In genomic region chr4:63958601-63959000, GRCm38 (mm10) we compare ENCODE assay signal across 17 mouse cellular contexts.
DNase-seq lines count a peak whose midpoint lies in the region; TF ChIP-seq lines count a peak whose summit lies in the region.
"Had no signal": no experiment of that assay in that cellular context is flagged by ENCODE, and none has a peak within 500 bp of the region (broad histone marks: within the 10 kb centered on the region; RNA-seq: fewer than 3 reads in every experiment).

No protein-coding gene starts in this region.

- no peaks in the 10 kb centered on the region for H3K27me3 ChIP-seq in kidney, adult 2 months (replicated peaks; ENCODE audit: control insufficient read depth, insufficient read depth, low read length)
- no peaks in the 10 kb centered on the region for H3K27me3 ChIP-seq in small intestine, adult 2 months (ENCODE audit: control insufficient read depth, insufficient read depth, low read length)
- H3K27me3 ChIP-seq: forebrain, embryonic 13.5 days; heart, embryonic 15.5 days; midbrain, embryonic 13.5 days; neural tube, embryonic 12.5 days had no signal

- TF ChIP-seq CTCF in kidney, adult 2 months (conservative IDR thresholded peaks at IDR 0.05; ENCODE audit: insufficient read depth, insufficient read length, low read depth, low read length), result no peak
- no peak for TF ChIP-seq CTCF in small intestine, adult 2 months (IDR thresholded peaks at IDR 0.05; ENCODE audit: extremely low read depth, insufficient read length, insufficient replicate concordance, low read depth, low read length)

- H3K4me3 ChIP-seq in kidney, adult 2 months (ENCODE audit: insufficient read depth, low read depth, low read length), result no peak overlapping the region
- H3K4me3 ChIP-seq in small intestine, adult 2 months (ENCODE audit: low read depth, low read length), result no peak overlapping the region
- H3K4me3 ChIP-seq: forebrain, embryonic 13.5 days; heart, embryonic 15.5 days; midbrain, embryonic 13.5 days; neural tube, embryonic 12.5 days had no signal

- H3K4me1 ChIP-seq in kidney, adult 2 months (ENCODE audit: control insufficient read depth, insufficient read depth, low read length), result no peaks in the 10 kb centered on the region
- H3K4me1 ChIP-seq in small intestine, adult 2 months (ENCODE audit: control insufficient read depth, insufficient read depth, insufficient read length, low read length), result no peaks in the 10 kb centered on the region
- H3K4me1 ChIP-seq: forebrain, embryonic 13.5 days; heart, embryonic 15.5 days; midbrain, embryonic 13.5 days; neural tube, embryonic 12.5 days had no signal

- TF ChIP-seq POLR2A in kidney, adult 2 months (IDR thresholded peaks at IDR 0.05; ENCODE audit: low read depth, low read length), result no peak
- TF ChIP-seq POLR2A in small intestine, adult 2 months (IDR thresholded peaks at IDR 0.05; ENCODE audit: low read depth, low read length), result no peak

- no peaks in the 10 kb centered on the region for H3K36me3 ChIP-seq in kidney, adult 2 months (ENCODE audit: control insufficient read depth, insufficient read depth, low read length)
- no peaks in the 10 kb centered on the region for H3K36me3 ChIP-seq in small intestine, adult 2 months (ENCODE audit: control insufficient read depth, insufficient read depth, low read length)
- H3K36me3 ChIP-seq: heart, embryonic 15.5 days; midbrain, embryonic 13.5 days; neural tube, embryonic 12.5 days had no signal

- DNase-seq in kidney, postnatal 4 days, result peak; percentile 13 to 28
- no peak for DNase-seq in kidney, adult 2 months
- peak; percentile 75 for DNase-seq in 3T3-L1 (ENCODE audit: low read depth, low spot score)
- DNase-seq in Muller cell, postnatal 12 days (ENCODE audit: inconsistent ontology term), result peak; percentile 75
- no peak for DNase-seq in embryo, embryonic 10.5 days (ENCODE audit: low spot score)
- DNase-seq in layer of hippocampus, postnatal 36 days, result no peak
- DNase-seq: adrenal gland, postnatal 14 days; cerebellum, adult 9-11 months; heart, adult 18-20 months; heart, postnatal 4 days; kidney, adult 11 months; spleen, adult 18-20 months had no signal

- H3K27ac ChIP-seq in kidney, adult 2 months (ENCODE audit: insufficient read depth, low read depth, low read length), result no peak overlapping the region
- peak overlapping the region; percentile 67 for H3K27ac ChIP-seq in small intestine, adult 2 months (ENCODE audit: insufficient read depth, low read depth, low read length)
- H3K27ac ChIP-seq: forebrain, embryonic 13.5 days; heart, embryonic 15.5 days; midbrain, embryonic 13.5 days; neural tube, embryonic 12.5 days had no signal

- 77% methylated on average over 4 of the region's 4 CpGs for WGBS in kidney, adult 2 months
- WGBS in small intestine, adult 2 months, result 71% methylated on average over 4 of the region's 4 CpGs

Comparison
In these comparisons a context has a peak if more than half of its experiments do, and no peak if none do; other contexts are left out.
1. DNase-seq: peak in kidney, postnatal 4 days (2 of 2), 3T3-L1 (single experiment) and Muller cell, postnatal 12 days (single experiment); none in kidney, adult 2 months (single experiment), embryo, embryonic 10.5 days (single experiment) and layer of hippocampus, postnatal 36 days (0 of 2).